Mouse (Mus musculus): ENCODE measurements around the gene Gm5039. TPM values are rescaled to one million over a fixed set of nuclear protein-coding genes. Genes with fewer than 3 reads are reported as not detected.
"Not testable (repeated sequence)": the region's sequence is repeated elsewhere in the genome, so short reads cannot be mapped to it uniquely, and the experiment has no call there.

Gene Gm5039
- polyA plus RNA-seq, 2 experiments = not detected

- no peaks in the 10 kb centered on the region for H3K9me3 ChIP-seq (ENCODE audit: control insufficient read depth, low read length)
- no peaks in the 10 kb centered on the region for H3K36me3 ChIP-seq (replicated peaks; ENCODE audit: control insufficient read depth, insufficient read depth, low read depth)
- H3K4me3 ChIP-seq (ENCODE audit: insufficient read depth in 1 of 2, low read depth in 2 of 2, low read length in 2 of 2) = no peak overlapping the region
- no peak for DNase-seq (ENCODE audit: low read depth in 3 of 3, low spot score in 3 of 3)
- H3K9ac ChIP-seq (replicated peaks) = no peak overlapping the region
- H3K4me1 ChIP-seq (replicated peaks; ENCODE audit: control insufficient read depth in 2 of 2, insufficient read depth in 2 of 2, low read length in 1 of 2) = no peaks in the 10 kb centered on the region
- H3K27me3 ChIP-seq (ENCODE audit: control insufficient read depth, insufficient read depth, low read length) = no peaks in the 10 kb centered on the region
- H3K27ac ChIP-seq = no peak overlapping the region
- H3K4me2 ChIP-seq (ENCODE audit: low read depth) = no peak overlapping the region
- WGBS (ENCODE audit: insufficient replicate concordance) = 49% methylated on average over 3 of the region's 3 CpGs
- TF ChIP-seq CTCF (IDR thresholded peaks at IDR 0.05; ENCODE audit: low read depth) = no peak
- ATAC-seq (ENCODE audit: insufficient read depth) = no peak
These were observed 9.3 kb downstream of the Gm5039 start for GRCm38 (mm10) chr12:88314556-88314955.

- H3K4me1 ChIP-seq (replicated peaks; ENCODE audit: control insufficient read depth in 2 of 2, insufficient read depth in 2 of 2, low read length in 1 of 2); H3K27ac ChIP-seq; DNase-seq (ENCODE audit: low read depth in 3 of 3, low spot score in 3 of 3); H3K9ac ChIP-seq (replicated peaks); H3K36me3 ChIP-seq (replicated peaks; ENCODE audit: control insufficient read depth, insufficient read depth, low read depth); H3K4me3 ChIP-seq (ENCODE audit: insufficient read depth in 1 of 2, low read depth in 2 of 2, low read length in 2 of 2); H3K4me2 ChIP-seq (ENCODE audit: low read depth); H3K9me3 ChIP-seq (ENCODE audit: control insufficient read depth, low read length); ATAC-seq (ENCODE audit: insufficient read depth); H3K27me3 ChIP-seq (ENCODE audit: control insufficient read depth, insufficient read depth, low read length): not testable (repeated sequence)
- 45% methylated on average over 2 of the region's 2 CpGs for WGBS (ENCODE audit: insufficient replicate concordance)
These were observed 26.7 kb downstream of the Gm5039 start for GRCm38 (mm10) chr12:88297171-88297570.

- H3K4me3 ChIP-seq (ENCODE audit: insufficient read depth in 1 of 2, low read depth in 2 of 2, low read length in 2 of 2); H3K9ac ChIP-seq (replicated peaks); H3K4me1 ChIP-seq (replicated peaks; ENCODE audit: control insufficient read depth in 2 of 2, insufficient read depth in 2 of 2, low read length in 1 of 2); H3K27me3 ChIP-seq (ENCODE audit: control insufficient read depth, insufficient read depth, low read length); H3K27ac ChIP-seq; H3K36me3 ChIP-seq (replicated peaks; ENCODE audit: control insufficient read depth, insufficient read depth, low read depth); ATAC-seq (ENCODE audit: insufficient read depth); H3K9me3 ChIP-seq (ENCODE audit: control insufficient read depth, low read length); H3K4me2 ChIP-seq (ENCODE audit: low read depth); DNase-seq (ENCODE audit: low read depth in 3 of 3, low spot score in 3 of 3): not testable (repeated sequence)
- WGBS (ENCODE audit: insufficient replicate concordance) = 44% methylated on average over 4 of the region's 4 CpGs
These were observed 30.7 kb downstream of the Gm5039 start for GRCm38 (mm10) chr12:88293082-88293481.

GRCm38 (mm10) chr12:88285224-88285623 is 38.6 kb downstream of the Gm5039 start:
- not testable (repeated sequence) for H3K4me2 ChIP-seq (ENCODE audit: low read depth); H3K4me3 ChIP-seq (ENCODE audit: insufficient read depth in 1 of 2, low read depth in 2 of 2, low read length in 2 of 2); DNase-seq (ENCODE audit: low read depth in 3 of 3, low spot score in 3 of 3); H3K4me1 ChIP-seq (replicated peaks; ENCODE audit: control insufficient read depth in 2 of 2, insufficient read depth in 2 of 2, low read length in 1 of 2); H3K27me3 ChIP-seq (ENCODE audit: control insufficient read depth, insufficient read depth, low read length); H3K36me3 ChIP-seq (replicated peaks; ENCODE audit: control insufficient read depth, insufficient read depth, low read depth); H3K9me3 ChIP-seq (ENCODE audit: control insufficient read depth, low read length); H3K9ac ChIP-seq (replicated peaks); ATAC-seq (ENCODE audit: insufficient read depth); H3K27ac ChIP-seq
- WGBS (ENCODE audit: insufficient replicate concordance) = 77% methylated on average over 4 of the region's 5 CpGs

- not testable (repeated sequence) for H3K4me3 ChIP-seq (ENCODE audit: insufficient read depth in 1 of 2, low read depth in 2 of 2, low read length in 2 of 2); H3K27ac ChIP-seq; H3K4me1 ChIP-seq (replicated peaks; ENCODE audit: control insufficient read depth in 2 of 2, insufficient read depth in 2 of 2, low read length in 1 of 2); H3K9me3 ChIP-seq (ENCODE audit: control insufficient read depth, low read length); DNase-seq (ENCODE audit: low read depth in 3 of 3, low spot score in 3 of 3); ATAC-seq (ENCODE audit: insufficient read depth); H3K27me3 ChIP-seq (ENCODE audit: control insufficient read depth, insufficient read depth, low read length); H3K9ac ChIP-seq (replicated peaks); H3K4me2 ChIP-seq (ENCODE audit: low read depth); H3K36me3 ChIP-seq (replicated peaks; ENCODE audit: control insufficient read depth, insufficient read depth, low read depth)
- WGBS (ENCODE audit: insufficient replicate concordance) = 61% methylated on average over 5 of the region's 5 CpGs
These were observed 49.4 kb downstream of the Gm5039 start, which contains the start of gene Gm5662 for GRCm38 (mm10) chr12:88274400-88274799. Gene Gm5662 (minus strand): TSS chr12:88274500.

Other genes with a start within 250 kb of the Gm5039 start
- not detected in 2 replicates for gene Gm16368, start 240.3 kb downstream of the Gm5039 start, polyA plus RNA-seq (2012; rRNA removed)
- not detected in 2 replicates for gene Gm16368, start 240.3 kb downstream of the Gm5039 start, polyA plus RNA-seq (2014; fragmentation: Nextera tagmentation; extraction: Ambion mirVana)
- not detected in 2 replicates for gene Gm10436, start 141.9 kb downstream of the Gm5039 start, polyA plus RNA-seq (2012; rRNA removed)
- not detected in 2 replicates for gene Gm10436, start 141.9 kb downstream of the Gm5039 start, polyA plus RNA-seq (2014; fragmentation: Nextera tagmentation; extraction: Ambion mirVana)
- not detected in 2 replicates for gene Gm8332, start 73.9 kb downstream of the Gm5039 start, polyA plus RNA-seq (2012; rRNA removed)
- gene Gm8332, start 73.9 kb downstream of the Gm5039 start, polyA plus RNA-seq (2014; fragmentation: Nextera tagmentation; extraction: Ambion mirVana) = not detected in 2 replicates
- not detected in 2 replicates for gene Gm5662, start 49.5 kb downstream of the Gm5039 start, polyA plus RNA-seq (2012; rRNA removed)
- not detected in 2 replicates for gene Gm5662, start 49.5 kb downstream of the Gm5039 start, polyA plus RNA-seq (2014; fragmentation: Nextera tagmentation; extraction: Ambion mirVana)
- gene Adck1, start 36.5 kb upstream of the Gm5039 start, polyA plus RNA-seq (2012; rRNA removed) = 6.5 and 6.6 TPM in 2 replicates
- 5.8 and 7.0 TPM in 2 replicates for gene Adck1, start 36.5 kb upstream of the Gm5039 start, polyA plus RNA-seq (2014; fragmentation: Nextera tagmentation; extraction: Ambion mirVana)

All from liver, embryonic 14.5 days (tissue).